Mouse (Mus musculus) adrenal gland (tissue): ENCODE results near the gene Sbno2.

ENCODE experiments used
- intact Hi-C: fragments of 180-260 bp; cut with DNase I; formaldehyde crosslinking; loops from one replicate; pipeline ENCODE4 v1.15.1; 2025

The Sbno2 gene

GRCm38 (mm10) chr10:80095547-80095946 lies 9.8 kb downstream of the Sbno2 start:
- intact Hi-C loops, result no loop called here

GRCm38 (mm10) chr10:80094684-80095083 lies 10.7 kb downstream of the Sbno2 start:
- intact Hi-C loops, result no loop called here

- intact Hi-C loops, result no loop called here
These were observed 11.3 kb downstream of the Sbno2 start for GRCm38 (mm10) chr10:80094085-80094484.

GRCm38 (mm10) chr10:80092690-80093089 lies 12.7 kb downstream of the Sbno2 start:
- intact Hi-C loops, result no loop called here

- intact Hi-C loops, result no loop called here
These were observed 13.8 kb downstream of the Sbno2 start for GRCm38 (mm10) chr10:80091527-80091926.

GRCm38 (mm10) chr10:80089146-80089545 lies 16.2 kb downstream of the Sbno2 start:
- intact Hi-C loops, result no loop called here

GRCm38 (mm10) chr10:80087483-80087882 lies 17.9 kb downstream of the Sbno2 start:
- intact Hi-C loops, result no loop called here

GRCm38 (mm10) chr10:80086847-80087246 lies 18.5 kb downstream of the Sbno2 start:
- intact Hi-C loops, result no loop called here

- intact Hi-C loops, result no loop called here
These were observed 20.4 kb downstream of the Sbno2 start for GRCm38 (mm10) chr10:80084817-80085487.

GRCm38 (mm10) chr10:80081075-80081474 lies 24.3 kb downstream of the Sbno2 start:
- intact Hi-C loops, result no loop called here

GRCm38 (mm10) chr10:80080396-80081070 lies 24.8 kb downstream of the Sbno2 start:
- intact Hi-C loops, result no loop called here

GRCm38 (mm10) chr10:80078366-80078765 lies 27.0 kb downstream of the Sbno2 start:
- intact Hi-C loops, result loop anchor here (5.0 kb wide), 1 partner anchor 34 kb away; no protein-coding TSS in a partner anchor

- intact Hi-C loops, result loop anchor here (5.0 kb wide), 1 partner anchor 35 kb away; no protein-coding TSS in a partner anchor
These were observed 28.1 kb downstream of the Sbno2 start for GRCm38 (mm10) chr10:80077312-80077711.

GRCm38 (mm10) chr10:80076386-80076785 lies 29.0 kb downstream of the Sbno2 start:
- intact Hi-C loops, result loop anchor here (5.0 kb wide), 1 partner anchor 36 kb away; no protein-coding TSS in a partner anchor

GRCm38 (mm10) chr10:80075924-80076323 lies 29.4 kb downstream of the Sbno2 start:
- intact Hi-C loops, result loop anchor here (5.0 kb wide), 1 partner anchor 36 kb away; no protein-coding TSS in a partner anchor

GRCm38 (mm10) chr10:80074813-80075601 lies 30.4 kb downstream of the Sbno2 start:
- intact Hi-C loops, result loop anchor here (5.0 kb wide), 1 partner anchor 37 kb away; no protein-coding TSS in a partner anchor

GRCm38 (mm10) chr10:80072623-80073489 lies 32.5 kb downstream of the Sbno2 start:
- intact Hi-C loops, result no loop called here

GRCm38 (mm10) chr10:80071516-80071900 lies 33.9 kb downstream of the Sbno2 start:
- intact Hi-C loops, result no loop called here

GRCm38 (mm10) chr10:80070837-80071515 lies 34.4 kb downstream of the Sbno2 start:
- intact Hi-C loops, result no loop called here

GRCm38 (mm10) chr10:80069948-80070450 lies 35.4 kb downstream of the Sbno2 start:
- intact Hi-C loops, result no loop called here
